Mouse (Mus musculus): ENCODE measurements around the gene Spag16. TPM values are rescaled to one million over a fixed set of nuclear protein-coding genes. Genes with fewer than 3 reads are reported as not detected.

Gene Spag16
- total and polyA plus RNA-seq, 3 experiments = not detected

- H3K4me3 ChIP-seq (ENCODE audit: low read depth, low read length) = no peak overlapping the region
- H3K4me1 ChIP-seq (ENCODE audit: insufficient read depth, low read depth, low read length) = no peaks in the 10 kb centered on the region
- ATAC-seq (ENCODE audit: extremely low read depth, insufficient number of reproducible peaks, low FRiP score, poor library complexity, severe bottlenecking) (peak; percentile 40; the same call in 1 of the 2 replicates), DNase-seq (ENCODE audit: low spot score) (no peak)
- H3K27me3 ChIP-seq (ENCODE audit: insufficient read depth, low read length) = no peaks in the 10 kb centered on the region
- H3K9me3 ChIP-seq (replicated peaks) = no peaks in the 10 kb centered on the region
- no peak for TF ChIP-seq POLR2AphosphoS5 (IDR thresholded peaks at IDR 0.05; ENCODE audit: insufficient replicate concordance, low read depth, low read length)
- TF ChIP-seq TAL1 (conservative IDR thresholded peaks at IDR 0.05; ENCODE audit: low read depth, low read length) = no peak
- TF ChIP-seq CTCF (IDR thresholded peaks at IDR 0.05; ENCODE audit: low read depth, low read length) = no peak
- TF ChIP-seq GATA2 (IDR thresholded peaks at IDR 0.05; ENCODE audit: borderline replicate concordance, low read depth, low read length) = no peak
- no peak for TF ChIP-seq GATA1 (IDR thresholded peaks at IDR 0.05; ENCODE audit: borderline replicate concordance, low read length)
- H3K36me3 ChIP-seq (replicated peaks) = no peaks in the 10 kb centered on the region
These were observed 301.3 kb downstream of the Spag16 start for GRCm38 (mm10) chr1:70128035-70128434.

- H3K36me3 ChIP-seq (replicated peaks) = no peaks in the 10 kb centered on the region
- ATAC-seq (ENCODE audit: extremely low read depth, insufficient number of reproducible peaks, low FRiP score, poor library complexity, severe bottlenecking) (no peak), DNase-seq (ENCODE audit: low spot score) (no peak)
- H3K4me1 ChIP-seq (ENCODE audit: insufficient read depth, low read depth, low read length) = no peaks in the 10 kb centered on the region
- no peaks in the 10 kb centered on the region for H3K9me3 ChIP-seq (replicated peaks)
- TF ChIP-seq TAL1 (conservative IDR thresholded peaks at IDR 0.05; ENCODE audit: low read depth, low read length) (no peak), POLR2AphosphoS5 (IDR thresholded peaks at IDR 0.05; ENCODE audit: insufficient replicate concordance, low read depth, low read length) (no peak), CTCF (IDR thresholded peaks at IDR 0.05; ENCODE audit: low read depth, low read length) (no peak), GATA2 (IDR thresholded peaks at IDR 0.05; ENCODE audit: borderline replicate concordance, low read depth, low read length) (no peak), GATA1 (IDR thresholded peaks at IDR 0.05; ENCODE audit: borderline replicate concordance, low read length) (no peak)
- H3K4me3 ChIP-seq (ENCODE audit: low read depth, low read length) = no peak overlapping the region
- no peaks in the 10 kb centered on the region for H3K27me3 ChIP-seq (ENCODE audit: insufficient read depth, low read length)
These were observed 308.8 kb downstream of the Spag16 start for GRCm38 (mm10) chr1:70135547-70135946.

GRCm38 (mm10) chr1:70165343-70166158 lies 338.8 kb downstream of the Spag16 start:
- no peak for TF ChIP-seq GATA1 (IDR thresholded peaks at IDR 0.05; ENCODE audit: borderline replicate concordance, low read length)
- no peak for TF ChIP-seq POLR2AphosphoS5 (IDR thresholded peaks at IDR 0.05; ENCODE audit: insufficient replicate concordance, low read depth, low read length)
- no peak for TF ChIP-seq TAL1 (conservative IDR thresholded peaks at IDR 0.05; ENCODE audit: low read depth, low read length)
- TF ChIP-seq GATA2 (IDR thresholded peaks at IDR 0.05; ENCODE audit: borderline replicate concordance, low read depth, low read length) = no peak
- TF ChIP-seq CTCF (IDR thresholded peaks at IDR 0.05; ENCODE audit: low read depth, low read length) = no peak
- Histone ChIP-seq H3K4me1 (ENCODE audit: insufficient read depth, low read depth, low read length) (no peaks in the 10 kb centered on the region), H3K9me3 (replicated peaks) (no peaks in the 10 kb centered on the region), H3K27me3 (ENCODE audit: insufficient read depth, low read length) (no peaks in the 10 kb centered on the region), H3K36me3 (replicated peaks) (no peaks in the 10 kb centered on the region), H3K4me3 (ENCODE audit: low read depth, low read length) (no peak overlapping the region)
- no peak for DNase-seq (ENCODE audit: low spot score)
- no peak for ATAC-seq (ENCODE audit: extremely low read depth, insufficient number of reproducible peaks, low FRiP score, poor library complexity, severe bottlenecking)

GRCm38 (mm10) chr1:70180123-70180741 lies 353.5 kb downstream of the Spag16 start:
- DNase-seq (ENCODE audit: low spot score) = no peak
- TF ChIP-seq CTCF (IDR thresholded peaks at IDR 0.05; ENCODE audit: low read depth, low read length) (no peak), POLR2AphosphoS5 (IDR thresholded peaks at IDR 0.05; ENCODE audit: insufficient replicate concordance, low read depth, low read length) (no peak), GATA1 (IDR thresholded peaks at IDR 0.05; ENCODE audit: borderline replicate concordance, low read length) (no peak), TAL1 (conservative IDR thresholded peaks at IDR 0.05; ENCODE audit: low read depth, low read length) (no peak), GATA2 (IDR thresholded peaks at IDR 0.05; ENCODE audit: borderline replicate concordance, low read depth, low read length) (no peak)
- peak; percentile 15 for ATAC-seq (ENCODE audit: extremely low read depth, insufficient number of reproducible peaks, low FRiP score, poor library complexity, severe bottlenecking)

GRCm38 (mm10) chr1:70264815-70265214 lies 438.0 kb downstream of the Spag16 start:
- ATAC-seq (ENCODE audit: extremely low read depth, insufficient number of reproducible peaks, low FRiP score, poor library complexity, severe bottlenecking) (no peak), DNase-seq (ENCODE audit: low spot score) (no peak)
- H3K36me3 ChIP-seq (replicated peaks) = no peaks in the 10 kb centered on the region
- H3K9me3 ChIP-seq (replicated peaks) = no peaks in the 10 kb centered on the region
- no peaks in the 10 kb centered on the region for H3K27me3 ChIP-seq (ENCODE audit: insufficient read depth, low read length)
- no peak overlapping the region for H3K4me3 ChIP-seq (ENCODE audit: low read depth, low read length)
- H3K4me1 ChIP-seq (ENCODE audit: insufficient read depth, low read depth, low read length) = no peaks in the 10 kb centered on the region
- TF ChIP-seq CTCF (IDR thresholded peaks at IDR 0.05; ENCODE audit: low read depth, low read length) (no peak), TAL1 (conservative IDR thresholded peaks at IDR 0.05; ENCODE audit: low read depth, low read length) (no peak), POLR2AphosphoS5 (IDR thresholded peaks at IDR 0.05; ENCODE audit: insufficient replicate concordance, low read depth, low read length) (no peak), GATA1 (IDR thresholded peaks at IDR 0.05; ENCODE audit: borderline replicate concordance, low read length) (no peak), GATA2 (IDR thresholded peaks at IDR 0.05; ENCODE audit: borderline replicate concordance, low read depth, low read length) (no peak)

More at GRCm38 (mm10) chr1:70180123-70180741, 353.5 kb downstream of the Spag16 start:
- H3K9me3 ChIP-seq (replicated peaks) = no peaks in the 10 kb centered on the region
- H3K4me3 ChIP-seq (ENCODE audit: low read depth, low read length) = no peak overlapping the region
- no peaks in the 10 kb centered on the region; the same call in 1 of the 2 replicates for H3K27me3 ChIP-seq (ENCODE audit: insufficient read depth, low read length)
- no peaks in the 10 kb centered on the region for H3K36me3 ChIP-seq (replicated peaks)
- H3K4me1 ChIP-seq (ENCODE audit: insufficient read depth, low read depth, low read length) = no peaks in the 10 kb centered on the region

- Histone ChIP-seq H3K4me3 (ENCODE audit: low read depth, low read length) (no peak overlapping the region), H3K4me1 (ENCODE audit: insufficient read depth, low read depth, low read length) (no peaks in the 10 kb centered on the region), H3K36me3 (replicated peaks) (no peaks in the 10 kb centered on the region), H3K9me3 (replicated peaks) (no peaks in the 10 kb centered on the region), H3K27me3 (ENCODE audit: insufficient read depth, low read length) (no peaks in the 10 kb centered on the region)
- ATAC-seq (ENCODE audit: extremely low read depth, insufficient number of reproducible peaks, low FRiP score, poor library complexity, severe bottlenecking) (no peak), DNase-seq (ENCODE audit: low spot score) (no peak)
- TF ChIP-seq CTCF (IDR thresholded peaks at IDR 0.05; ENCODE audit: low read depth, low read length) (no peak), GATA2 (IDR thresholded peaks at IDR 0.05; ENCODE audit: borderline replicate concordance, low read depth, low read length) (no peak), POLR2AphosphoS5 (IDR thresholded peaks at IDR 0.05; ENCODE audit: insufficient replicate concordance, low read depth, low read length) (no peak), GATA1 (IDR thresholded peaks at IDR 0.05; ENCODE audit: borderline replicate concordance, low read length) (no peak), TAL1 (conservative IDR thresholded peaks at IDR 0.05; ENCODE audit: low read depth, low read length) (no peak)
These were observed 439.2 kb downstream of the Spag16 start for GRCm38 (mm10) chr1:70265920-70266505.

Measured in G1E (cell line).